Comparison of ENCODE assay signal across 28 mouse cellular contexts in the genomic region with DNA sequence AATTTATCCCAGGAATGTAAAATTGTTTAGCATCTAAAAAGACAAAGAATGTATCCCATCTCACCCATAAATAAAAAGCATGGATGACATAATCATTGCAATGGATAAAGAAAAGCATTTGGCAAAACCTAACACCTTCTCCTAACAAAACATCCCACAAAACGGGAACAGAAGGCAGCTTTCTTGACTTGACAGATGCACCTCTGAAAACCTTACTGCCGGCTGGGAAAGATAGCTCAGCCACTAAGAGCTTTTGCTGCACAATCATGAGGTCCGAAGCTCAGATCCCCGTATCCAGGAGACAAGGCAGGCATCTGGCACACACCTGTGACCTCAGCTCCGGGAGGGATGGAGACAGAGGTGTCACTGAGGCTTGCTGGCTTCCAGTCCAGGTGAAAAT. TPM values are rescaled to one million over a fixed set of nuclear protein-coding genes. Genes with fewer than 3 reads are reported as not detected.
DNase-seq lines count a peak whose midpoint lies in the region; ATAC-seq and TF ChIP-seq lines count a peak whose summit lies in the region.
"Had no signal": no experiment of that assay in that cellular context is flagged by ENCODE, and none has a peak within 500 bp of the region (broad histone marks: within the 10 kb centered on the region; RNA-seq: fewer than 3 reads in every experiment).

No protein-coding gene starts in this region.

- H3K4me2 ChIP-seq in forebrain, embryonic 13.5 days, result no peak overlapping the region
- H3K4me2 ChIP-seq in forebrain, embryonic 11.5 days (ENCODE audit: low read depth, low read length, severe bottlenecking), result no peak overlapping the region
- H3K4me2 ChIP-seq in forebrain, postnatal 0 days (ENCODE audit: low read depth), result no peak overlapping the region
- H3K4me2 ChIP-seq: embryonic facial prominence, embryonic 13.5 days; heart, embryonic 12.5 days; heart, embryonic 15.5 days; hindbrain, embryonic 13.5 days; intestine, embryonic 15.5 days had no signal

- H3K9me3 ChIP-seq in forebrain, embryonic 13.5 days (replicated peaks), result no peaks in the 10 kb centered on the region
- no peaks in the 10 kb centered on the region; the same call in 1 of the 2 replicates for H3K9me3 ChIP-seq in forebrain, embryonic 11.5 days (ENCODE audit: control insufficient read depth, low read length)
- H3K9me3 ChIP-seq in forebrain, postnatal 0 days (ENCODE audit: low read length), result no peaks in the 10 kb centered on the region
- H3K9me3 ChIP-seq: embryonic facial prominence, embryonic 13.5 days; hindbrain, embryonic 13.5 days; intestine, embryonic 15.5 days had no signal

- no peak overlapping the region for H3K4me3 ChIP-seq in forebrain, embryonic 13.5 days
- no peak overlapping the region for H3K4me3 ChIP-seq in forebrain, embryonic 11.5 days (ENCODE audit: low read depth, low read length)
- no peak overlapping the region for H3K4me3 ChIP-seq in layer of hippocampus, adult 2 months
- no peak overlapping the region for H3K4me3 ChIP-seq in forebrain, postnatal 0 days (ENCODE audit: low read depth, low read length)
- H3K4me3 ChIP-seq: embryonic facial prominence, embryonic 10.5 days; embryonic facial prominence, embryonic 13.5 days; erythroblast, embryonic 14.5 days; heart, embryonic 12.5 days; heart, embryonic 15.5 days; hindbrain, embryonic 10.5 days; hindbrain, embryonic 13.5 days; intestine, embryonic 15.5 days had no signal

- H3K27ac ChIP-seq in forebrain, embryonic 13.5 days, result peak overlapping the region; percentile 31
- H3K27ac ChIP-seq in forebrain, embryonic 11.5 days (ENCODE audit: low read depth, low read length), result no peak overlapping the region
- H3K27ac ChIP-seq in layer of hippocampus, adult 2 months, result peak overlapping the region; percentile 79
- peak overlapping the region; percentile 60 for H3K27ac ChIP-seq in forebrain, postnatal 0 days (ENCODE audit: low read depth, low read length)
- H3K27ac ChIP-seq: embryonic facial prominence, embryonic 10.5 days; embryonic facial prominence, embryonic 13.5 days; heart, embryonic 15.5 days; hindbrain, embryonic 10.5 days; hindbrain, embryonic 13.5 days; intestine, embryonic 15.5 days had no signal

- H3K4me1 ChIP-seq in forebrain, embryonic 13.5 days, result peaks cover 15% of the 10 kb centered on the region
- H3K4me1 ChIP-seq in forebrain, embryonic 11.5 days (replicated peaks; ENCODE audit: control insufficient read depth, insufficient read depth, low read length), result peaks cover 4% of the 10 kb centered on the region
- 0 out of 2 replicates have a peak, but pooled peaks cover 5% of the 10 kb centered on the region for H3K4me1 ChIP-seq in forebrain, postnatal 0 days (ENCODE audit: insufficient read depth)

- DNase-seq in forebrain, embryonic 11.5 days (ENCODE audit: low spot score), result no peak
- no peak for DNase-seq in layer of hippocampus, adult 2 months (ENCODE audit: low spot score in 2 of 2)
- DNase-seq in layer of hippocampus, adult 9-10 months (ENCODE audit: low spot score), result no peak
- DNase-seq in brain, adult 2 months (ENCODE audit: low read depth, low spot score), result peak; percentile 72
- peak; percentile 46 for DNase-seq in forebrain, postnatal 0 days
- no peak for DNase-seq in testis, postnatal 14 days (ENCODE audit: low spot score)
- DNase-seq: adrenal gland, adult 8-10 months; adrenal gland, postnatal 25 days; cerebellum, adult 11 months; cerebellum, adult 2 months; cerebellum, adult 9-11 months; cerebellum, postnatal 36 days; embryo, embryonic 11 days; gastrocnemius, postnatal 25 days; heart, adult 18-20 months; heart, postnatal 10 days; heart, postnatal 36 days had no signal

- 0 out of 2 replicates have a peak, but pooled peaks have one; percentile 19 for ATAC-seq in forebrain, embryonic 13.5 days
- ATAC-seq in forebrain, embryonic 11.5 days (replicated peaks; ENCODE audit: low FRiP score), result no peak
- ATAC-seq in forebrain, postnatal 0 days, result 0 out of 2 replicates have a peak, but pooled peaks have one; percentile 14
- ATAC-seq: activated CD4-positive, CD25-positive, alpha-beta regulatory T cell, adult 4 months; hindbrain, embryonic 16.5 days; intestine, embryonic 15.5 days had no signal

- TF ChIP-seq CTCF in layer of hippocampus, adult 2 months (conservative IDR thresholded peaks at IDR 0.05), result no peak
- TF ChIP-seq CTCF in forebrain, postnatal 0 days (IDR thresholded peaks at IDR 0.05; ENCODE audit: low read depth), result no peak

- H3K27me3 ChIP-seq in forebrain, embryonic 13.5 days, result no peaks in the 10 kb centered on the region
- H3K27me3 ChIP-seq in forebrain, embryonic 11.5 days (ENCODE audit: control insufficient read depth, insufficient read depth, low read length), result no peaks in the 10 kb centered on the region
- H3K27me3 ChIP-seq in forebrain, postnatal 0 days (ENCODE audit: insufficient read depth, low read length), result no peaks in the 10 kb centered on the region
- H3K27me3 ChIP-seq: embryonic facial prominence, embryonic 13.5 days; heart, embryonic 12.5 days; heart, embryonic 15.5 days; hindbrain, embryonic 13.5 days; intestine, embryonic 15.5 days had no signal

- peaks cover 93% of the 10 kb centered on the region for H3K36me3 ChIP-seq in forebrain, embryonic 13.5 days (ENCODE audit: poor library complexity, severe bottlenecking)
- H3K36me3 ChIP-seq in forebrain, embryonic 11.5 days (ENCODE audit: control insufficient read depth, insufficient read depth, low read length), result peaks cover 20% of the 10 kb centered on the region
- peaks cover 50% of the 10 kb centered on the region for H3K36me3 ChIP-seq in forebrain, postnatal 0 days (ENCODE audit: insufficient read depth)
- H3K36me3 ChIP-seq: heart, embryonic 12.5 days; heart, embryonic 15.5 days; intestine, embryonic 15.5 days had no signal

- no peak overlapping the region for H3K9ac ChIP-seq in forebrain, embryonic 13.5 days
- H3K9ac ChIP-seq in forebrain, embryonic 11.5 days (ENCODE audit: low read length), result no peak overlapping the region
- no peak overlapping the region for H3K9ac ChIP-seq in forebrain, postnatal 0 days
- H3K9ac ChIP-seq: embryonic facial prominence, embryonic 13.5 days; heart, embryonic 12.5 days; heart, embryonic 15.5 days; hindbrain, embryonic 13.5 days; intestine, embryonic 15.5 days had no signal

- 74% methylated on average over 5 of the region's 5 CpGs for WGBS in forebrain, embryonic 13.5 days
- WGBS in forebrain, embryonic 11.5 days, result 82% methylated on average over 5 of the region's 5 CpGs
- WGBS in forebrain, postnatal 0 days, result 56% methylated on average over 5 of the region's 5 CpGs

RNA-seq across cellular contexts. Expression of gene Rad18, which starts 37.5 kb away (rescaled TPM):
- polyA plus RNA-seq in forebrain, embryonic 13.5 days (2015; fragmentation: Nextera tagmentation; extraction: Ambion mirVana), result 33.1 and 37.5 TPM in 2 replicates
- 47.5 and 54.1 TPM in 2 replicates for polyA plus RNA-seq in forebrain, embryonic 11.5 days (2014; fragmentation: Nextera tagmentation; extraction: Ambion mirVana)
- total RNA-seq in layer of hippocampus, adult 2 months (2021), result 1 to 10 TPM; 8.2 to 8.6 TPM
- 8.8 and 9.1 TPM in 2 replicates for total RNA-seq in forebrain, postnatal 0 days (2014; rRNA removed)
- polyA plus RNA-seq in forebrain, postnatal 0 days (2015; fragmentation: Nextera tagmentation; extraction: Ambion mirVana), result 9.0 and 12.9 TPM in 2 replicates

Comparison
In these comparisons a context has a peak if more than half of its experiments do, and no peak if none do; other contexts are left out.
1. DNase-seq: peak in brain, adult 2 months (single experiment) and forebrain, postnatal 0 days (single experiment); none in forebrain, embryonic 11.5 days (single experiment), layer of hippocampus, adult 2 months (0 of 2), layer of hippocampus, adult 9-10 months (single experiment) and testis, postnatal 14 days (single experiment).